Mouse (Mus musculus) brain, adult 2 months (tissue): Measurements from ENCODE around the gene Ankrd13a.

ENCODE experiments used
- DNase-seq: peaks from one replicate; pipeline ENCODE4 v3.0.0; 2011; ENCODE audit warnings: low read depth, low spot score

Gene Ankrd13a

DNA sequence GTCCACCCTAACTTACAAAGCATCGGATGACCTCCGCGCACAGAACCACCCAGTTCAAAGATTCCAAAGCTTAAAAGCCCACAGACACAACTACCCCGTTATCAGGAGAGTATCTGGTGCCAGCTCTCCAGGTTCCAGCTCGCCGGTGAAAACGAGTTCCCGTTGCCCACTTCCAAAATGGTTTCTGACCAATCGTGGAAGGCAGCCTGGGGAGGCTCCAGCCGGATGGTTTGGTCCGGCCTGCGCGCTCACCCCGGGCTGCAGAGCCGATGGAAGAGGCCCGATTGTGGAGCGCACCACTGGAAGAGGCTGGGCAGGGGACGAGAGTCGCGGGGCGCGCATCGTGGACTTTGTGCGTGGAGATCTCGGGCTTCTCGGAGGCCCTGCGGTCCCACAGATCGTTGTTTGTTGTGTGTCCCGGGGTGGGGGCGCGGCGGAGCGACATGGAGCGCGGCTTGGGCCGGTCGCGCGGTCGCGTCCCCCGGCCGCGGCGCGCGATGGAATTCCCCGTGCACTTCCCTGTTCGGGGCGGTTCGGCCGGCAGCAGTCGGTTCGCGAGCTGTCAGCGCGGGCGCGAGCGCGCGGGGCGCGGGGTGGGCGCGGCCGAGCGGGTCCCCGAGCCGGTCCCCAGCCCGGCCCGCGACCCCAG, at the start of gene Ankrd13a:
Gene Ankrd13a, plus strand, starts transcription at position 275 of the 649 bp plus-strand sequence.
- DNase-seq: peak; percentile 98

GRCm38 (mm10) chr5:114728160-114728559, 46.3 kb upstream of the Ankrd13a start:
- no peak for DNase-seq

GRCm38 (mm10) chr5:114730129-114730528, 44.3 kb upstream of the Ankrd13a start:
- DNase-seq: no peak

DNA sequence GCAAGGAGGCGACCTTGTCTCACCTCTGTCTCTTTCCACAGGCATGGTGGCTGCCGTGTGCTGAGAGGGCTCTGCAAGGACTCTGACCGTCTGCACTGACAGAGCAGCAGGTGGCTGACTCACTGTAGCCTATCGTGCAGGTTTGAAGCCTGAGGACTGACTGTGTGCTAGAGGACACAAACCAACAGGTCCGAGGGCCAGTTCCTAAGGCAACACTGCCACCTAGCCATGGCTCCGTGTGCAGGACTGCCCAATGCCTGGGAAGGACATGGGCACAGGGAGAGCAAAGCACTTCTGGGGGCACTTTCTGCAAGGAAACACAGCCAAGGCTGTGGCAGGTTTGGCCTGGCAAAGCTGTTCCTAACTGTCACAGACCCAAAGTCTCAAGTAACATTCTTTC, 43.0 kb upstream of the Ankrd13a start:
- DNase-seq: peak; percentile 44

GRCm38 (mm10) chr5:114731969-114732368, 42.5 kb upstream of the Ankrd13a start:
- peak; percentile 52 for DNase-seq

- DNase-seq: no peak
Observed at GRCm38 (mm10) chr5:114733606-114734005, 40.9 kb upstream of the Ankrd13a start.

- DNase-seq: no peak
Observed at GRCm38 (mm10) chr5:114737090-114737887, 37.2 kb upstream of the Ankrd13a start.

DNA sequence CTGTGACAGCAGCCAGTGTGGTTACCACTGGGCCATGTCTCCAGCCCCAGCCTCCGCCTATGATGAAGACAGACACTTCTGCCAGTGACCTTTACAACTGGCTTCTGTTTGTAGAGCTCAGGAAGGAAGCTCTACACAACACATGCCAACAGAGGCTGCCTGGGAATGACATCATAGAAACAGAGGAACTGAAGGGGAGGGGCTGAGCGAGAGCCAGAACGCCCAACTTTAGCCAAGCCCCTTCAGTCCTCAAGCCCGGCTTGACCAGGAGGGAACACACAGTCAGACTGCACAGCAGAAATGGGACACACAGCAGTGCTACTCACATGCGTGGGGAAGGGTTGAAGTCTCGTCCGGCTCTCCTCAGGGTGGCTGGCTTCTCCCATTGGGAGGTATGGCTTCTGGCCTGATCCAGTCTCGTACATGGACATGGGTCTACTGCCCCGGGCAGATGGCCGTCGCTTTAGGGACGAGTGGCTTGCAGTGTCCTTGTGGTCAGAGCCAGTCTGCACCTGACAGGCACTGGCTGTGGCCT, 35.7 kb upstream of the Ankrd13a start:
- peak; percentile 83 for DNase-seq

- peak; percentile 39 for DNase-seq
Observed at GRCm38 (mm10) chr5:114740595-114740994, 33.9 kb upstream of the Ankrd13a start.

DNA sequence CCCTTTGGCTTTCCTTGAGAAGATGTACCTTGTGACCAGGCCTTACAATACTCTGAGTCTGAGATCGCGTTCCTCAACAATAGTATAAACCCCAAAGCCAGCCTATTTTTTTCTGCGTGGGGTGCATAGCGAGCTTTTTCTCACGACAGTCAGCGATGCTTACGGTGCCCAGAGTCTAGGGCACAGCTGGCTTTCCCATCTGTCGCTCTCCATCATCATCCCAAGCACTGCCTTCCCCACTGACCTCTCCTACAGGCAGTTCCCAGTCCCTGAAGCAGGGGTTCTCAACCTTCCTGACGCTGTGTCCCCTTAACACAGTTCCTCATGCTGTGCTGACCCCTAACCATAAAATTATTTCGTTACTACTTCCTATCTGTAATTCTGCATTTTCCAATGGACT, 31.9 kb upstream of the Ankrd13a start:
- peak; percentile 65 for DNase-seq

DNA sequence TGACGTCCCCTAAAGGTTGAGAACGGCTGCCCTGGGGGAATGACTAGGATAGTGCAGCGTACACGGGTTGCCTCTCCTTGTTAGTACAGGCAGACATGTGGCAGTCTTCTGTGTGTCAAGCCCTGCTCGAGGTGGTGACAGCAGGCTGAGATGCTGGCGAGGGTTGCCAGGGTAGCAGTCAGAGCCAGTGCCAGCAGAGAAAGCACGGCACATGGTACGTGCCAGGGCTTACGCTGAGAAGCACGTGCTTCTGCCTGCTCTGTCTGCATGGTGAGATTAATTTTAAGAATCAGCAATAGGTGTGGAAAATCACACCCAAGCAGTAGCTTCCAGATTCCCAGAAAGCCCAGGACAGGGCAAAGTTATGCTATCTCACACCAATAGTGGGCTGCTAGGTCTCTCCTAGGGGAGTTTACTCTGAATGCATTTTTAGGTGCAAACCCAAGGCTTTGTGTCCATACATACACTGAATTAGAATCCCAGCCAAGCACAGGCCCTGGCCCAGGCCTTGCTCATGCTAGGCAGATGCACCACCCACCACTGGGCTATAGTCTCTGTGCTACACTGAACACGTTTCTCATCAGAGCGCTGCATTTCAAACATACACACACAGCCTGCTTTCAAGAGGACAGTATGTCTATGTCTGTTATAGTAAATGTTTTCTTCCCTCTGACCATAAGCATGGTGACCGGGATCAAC, 31.3 kb upstream of the Ankrd13a start:
- DNase-seq: peak; percentile 93

GRCm38 (mm10) chr5:114743697-114744090, 30.8 kb upstream of the Ankrd13a start:
- DNase-seq: no peak

DNA sequence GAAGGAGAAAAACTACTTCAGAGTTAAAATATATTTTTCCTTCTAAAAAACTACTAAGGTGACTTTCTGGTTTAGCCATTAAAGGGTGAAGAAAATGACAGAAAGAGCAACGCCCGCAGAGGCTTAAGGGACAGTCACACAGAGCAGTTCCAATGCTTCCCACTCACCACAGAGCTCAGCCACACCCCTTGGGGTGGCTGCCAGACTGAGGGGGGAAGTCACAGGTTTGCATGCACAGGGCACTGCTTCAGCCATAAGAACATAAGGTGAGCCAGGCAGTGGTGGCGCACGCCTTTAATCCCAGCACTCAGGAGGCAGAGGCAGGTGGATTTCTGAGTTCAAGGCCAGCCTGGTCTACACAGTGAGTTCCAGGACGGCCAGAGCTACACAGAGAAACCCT, 28.9 kb upstream of the Ankrd13a start:
- DNase-seq: peak; percentile 75

- DNase-seq: no peak
Observed at GRCm38 (mm10) chr5:114746886-114747285, 27.6 kb upstream of the Ankrd13a start.

DNA sequence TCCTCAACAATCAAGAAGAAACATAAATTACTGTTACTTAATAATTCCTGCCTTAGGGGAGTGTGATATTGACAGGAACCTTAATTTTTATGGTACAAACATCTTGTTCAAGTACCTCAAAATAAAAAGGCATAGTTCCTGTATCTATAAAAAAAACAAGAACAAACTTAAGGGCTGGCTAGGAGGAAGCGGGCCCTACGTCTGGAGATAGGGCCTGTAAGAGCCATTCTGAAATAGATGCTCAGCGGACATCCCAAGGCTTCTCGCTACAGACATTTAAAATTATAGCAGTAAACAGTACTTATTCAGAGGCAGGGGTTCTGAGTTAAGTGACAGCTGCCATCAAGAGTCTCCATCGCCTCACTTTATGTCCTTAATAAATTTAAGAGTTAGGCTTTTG, 27.0 kb upstream of the Ankrd13a start:
- DNase-seq: no peak

GRCm38 (mm10) chr5:114750325-114750724, 24.2 kb upstream of the Ankrd13a start:
- no peak for DNase-seq

DNA sequence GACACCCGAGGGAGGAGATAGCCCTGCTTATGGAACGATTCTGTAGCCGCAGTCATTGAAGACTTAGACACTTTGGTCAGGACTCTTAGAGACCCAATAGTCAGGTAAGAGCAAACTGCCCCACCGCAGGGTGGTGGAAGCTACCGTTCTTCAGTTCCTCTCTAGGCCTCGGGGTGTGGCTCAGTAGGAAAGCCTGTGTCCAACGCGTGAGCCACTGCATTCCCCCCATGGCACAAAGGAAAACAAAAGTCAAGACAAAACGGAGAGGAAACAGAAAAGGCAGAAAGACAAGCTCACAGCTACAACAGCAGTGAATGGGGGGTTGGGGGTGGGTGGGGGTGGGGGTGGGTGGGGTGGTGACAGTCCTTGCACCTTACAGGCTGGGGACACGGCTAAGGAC, 22.1 kb upstream of the Ankrd13a start:
- DNase-seq: no peak

GRCm38 (mm10) chr5:114753384-114753783, 21.1 kb upstream of the Ankrd13a start:
- DNase-seq: peak; percentile 98

DNA sequence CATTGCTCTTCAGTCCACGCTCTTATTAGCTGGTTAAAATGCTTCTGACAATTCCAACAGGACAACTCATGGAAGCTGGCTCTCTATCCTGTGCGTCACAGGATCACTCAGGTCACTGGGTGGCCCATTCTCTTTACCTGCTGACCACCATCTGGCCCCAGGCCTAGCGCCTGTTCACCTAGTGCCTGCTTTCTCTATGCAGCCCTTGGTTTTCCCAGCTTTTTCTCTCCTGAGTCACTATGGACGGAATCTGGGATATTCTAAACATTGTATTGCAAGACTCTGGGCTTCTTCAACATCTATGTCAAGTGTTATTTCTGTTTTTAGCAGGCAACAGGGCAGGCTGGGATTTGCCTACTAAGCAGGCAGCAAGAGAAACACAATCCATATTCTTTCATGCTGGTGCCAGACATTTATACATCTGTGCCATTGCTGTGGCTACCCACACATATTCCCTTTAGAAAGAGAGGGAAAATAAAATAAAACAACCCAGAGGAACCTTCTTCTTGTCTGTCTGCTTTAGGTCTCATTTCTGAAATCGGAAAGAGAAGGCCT, 14.9 kb upstream of the Ankrd13a start:
- peak; percentile 63 for DNase-seq

DNA sequence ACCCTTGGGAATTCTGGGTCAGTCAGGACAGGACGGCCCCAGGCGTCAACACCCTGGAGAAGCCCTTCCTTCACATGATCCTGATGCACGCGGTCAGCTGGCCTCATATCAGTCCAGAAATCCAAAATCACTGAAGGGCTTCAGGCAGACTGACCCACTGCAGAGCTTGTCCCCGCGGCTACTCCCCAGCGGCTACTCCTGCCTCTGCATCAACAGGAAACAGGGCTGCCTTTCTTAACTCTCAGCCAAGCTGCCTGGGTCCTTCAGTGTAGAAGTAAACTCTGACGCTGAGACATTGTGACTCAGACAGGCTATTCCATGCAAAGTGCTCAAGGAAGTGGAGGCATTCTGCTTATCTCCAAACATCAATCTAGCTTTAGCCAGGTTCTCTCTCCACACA, 12.5 kb upstream of the Ankrd13a start:
- DNase-seq: no peak

- peak; percentile 96 for DNase-seq
Observed at GRCm38 (mm10) chr5:114764812-114765735, 9.4 kb upstream of the Ankrd13a start.
